Mouse (Mus musculus) adrenal gland, adult 10 weeks (tissue): ENCODE data around the gene Fbxo4. TPM values are rescaled to one million over a fixed set of nuclear protein-coding genes. Genes with fewer than 3 reads are reported as not detected.

ENCODE experiments used
- polyA plus RNA-seq: library from polyadenylated mRNA; stranded (reverse); fragments of 350-450 nt; fragmentation: Illumina TruSeq; extraction: RNeasy Lipid Tissue Mini Kit (QIAGEN cat#74804); gene quantifications from one replicate; pipeline ENCODE4 v1.2.3, GENCODE M21; 2014; ENCODE audit warnings: low read depth, low replicate concordance

The Fbxo4 gene
- 41.0 TPM for polyA plus RNA-seq

GRCm38 (mm10) chr15:3979061-3979848 is at the start of gene Fbxo4:
Gene Fbxo4, minus strand, starts transcription at chr15:3979573.

DNA sequence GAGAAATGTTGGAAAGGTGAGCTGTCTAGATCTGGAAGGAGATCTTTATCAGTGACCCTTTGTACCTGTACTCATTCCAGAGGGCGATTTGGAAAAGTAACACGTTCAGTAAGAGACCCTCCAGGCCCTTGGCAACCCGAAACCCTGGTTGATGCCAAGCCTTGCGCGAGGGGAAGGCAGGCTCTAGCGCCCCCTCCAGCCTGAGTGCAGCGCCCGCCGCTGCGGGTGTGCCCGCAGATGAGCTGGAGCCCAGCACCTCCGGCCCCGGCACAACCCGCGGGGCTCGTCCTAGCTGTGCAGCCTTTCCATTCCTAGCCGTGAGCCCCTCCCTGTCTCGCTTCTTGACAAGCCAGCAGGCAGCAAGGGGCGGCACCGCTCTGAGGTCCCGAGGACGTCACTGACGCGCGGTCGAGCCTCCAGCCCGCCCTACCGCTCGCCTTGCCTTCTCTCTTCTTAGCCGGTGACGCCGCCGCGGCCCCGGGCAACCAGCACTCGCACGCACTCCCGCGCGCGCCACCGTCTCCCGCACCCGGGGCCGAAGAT is 46.9 kb upstream of the Fbxo4 start, which contains the start of gene Oxct1:
Gene Oxct1 (plus strand): TSS at position 153 of the 543 bp plus-strand sequence.

DNA sequence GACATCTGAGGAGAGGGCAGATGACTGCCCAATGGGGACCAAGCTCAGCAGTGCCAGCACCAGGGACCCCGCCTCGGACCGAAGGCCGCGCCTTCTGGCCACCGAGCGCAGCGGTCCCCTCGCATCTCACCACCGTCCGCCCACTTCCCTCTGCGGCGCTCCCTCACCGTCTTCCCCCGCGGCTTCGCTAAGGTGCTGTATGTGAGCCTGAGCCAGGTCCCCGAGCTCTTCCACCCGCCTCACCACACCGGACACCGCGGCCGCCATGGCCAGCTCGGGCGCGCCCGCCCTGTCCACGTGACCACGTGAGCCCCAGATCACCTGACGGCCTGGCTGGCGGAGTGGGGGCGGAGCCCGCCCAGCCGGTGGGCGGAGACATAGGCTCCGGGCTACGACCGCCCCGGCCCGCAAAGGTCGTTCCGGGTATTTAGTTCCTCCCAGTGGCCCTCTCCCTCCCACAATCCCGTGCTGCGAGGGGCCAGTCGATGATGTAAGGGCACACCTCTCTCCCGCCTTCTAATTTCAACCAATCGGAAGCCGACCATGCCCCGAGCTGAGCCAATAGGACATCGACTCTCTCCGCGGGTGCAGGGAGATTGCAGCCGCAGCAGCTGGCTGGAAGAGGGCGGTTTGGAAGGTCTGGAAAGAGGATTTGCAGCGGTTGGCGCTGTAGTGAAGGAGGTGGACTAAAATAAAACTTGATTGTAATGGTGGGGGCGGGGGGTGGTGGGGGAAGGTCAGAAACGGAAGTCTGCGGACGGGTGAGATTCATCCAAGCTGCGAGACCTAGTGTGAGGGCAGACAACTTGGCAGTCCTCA is 16.3 kb upstream of the Fbxo4 start, which contains the start of gene AW549877:
Gene AW549877 (minus strand): TSS at position 297 of the 819 bp plus-strand sequence.

Other genes starting within 250 kb of the Fbxo4 start
- gene AW549877, start 16.2 kb upstream of the Fbxo4 start, polyA plus RNA-seq: 193 TPM
- 211 TPM for gene Oxct1, start 46.8 kb upstream of the Fbxo4 start, polyA plus RNA-seq